Mouse (Mus musculus) liver, embryonic 16.5 days (tissue): ENCODE measurements around the gene Rnf212. TPM values are rescaled to one million over a fixed set of nuclear protein-coding genes. Genes with fewer than 3 reads are reported as not detected.

Source experiments
- ATAC-seq: fragments of 200-750 bp; cut with Nextera tagmentation; 2 replicates; pipeline ENCODE4 v1.8.0; 2017; ENCODE audit warnings: low read depth, mild to moderate bottlenecking, moderate number of reproducible peaks, moderate library complexity
- H3K27ac ChIP-seq: fragments of 300-500 bp; sonication (generic); 2 replicates; pipeline ENCODE4 v1.5.1; 2014; ENCODE audit warnings: mild to moderate bottlenecking, low read length
- H3K27me3 ChIP-seq: fragments of 300-500 bp; sonication (generic); 2 replicates; pipeline ENCODE4 v1.6.1; 2014; ENCODE audit warnings: low read depth, low read length, mixed read lengths; ENCODE audit not compliant: control insufficient read depth, insufficient read depth
- H3K36me3 ChIP-seq: fragments of 300-500 bp; sonication (generic); 2 replicates; pipeline ENCODE4 v1.6.1; 2014; ENCODE audit warnings: mild to moderate bottlenecking; ENCODE audit not compliant: control insufficient read depth, insufficient read depth
- H3K4me1 ChIP-seq: fragments of 300-500 bp; sonication (generic); 2 replicates; pipeline ENCODE4 v1.6.1; 2014; ENCODE audit warnings: low read depth, low read length, mixed read lengths; ENCODE audit not compliant: control insufficient read depth
- H3K4me2 ChIP-seq: fragments of 300-500 bp; sonication (generic); 2 replicates; pipeline ENCODE4 v1.6.1; 2014; ENCODE audit warnings: low read depth, low read length, mixed read lengths
- H3K4me3 ChIP-seq: fragments of 300-500 bp; sonication (generic); 2 replicates; pipeline ENCODE4 v1.5.1; 2014; ENCODE audit warnings: low read depth, mild to moderate bottlenecking, low read length
- H3K9ac ChIP-seq: fragments of 300-500 bp; sonication (generic); 2 replicates; pipeline ENCODE4 v1.6.1; 2014; ENCODE audit warnings: low read depth, low read length
- H3K9me3 ChIP-seq: fragments of 300-500 bp; sonication (generic); replicated peaks from 2 replicates; pipeline ENCODE4 v1.6.1; 2016; ENCODE audit warnings: low read length; ENCODE audit not compliant: control insufficient read depth
- WGBS: fragments of 180-500 bp; shearing (Covaris S2); extraction: QIAGEN DNeasy Blood & Tissue Kit; methylation state at CpG from one replicate; pipeline ENCODE4 v1.1.7; 2014; ENCODE audit not compliant: insufficient replicate concordance; 5-methylcytosine and 5-hydroxymethylcytosine counted together
- polyA plus RNA-seq: library from polyadenylated mRNA; unstranded; fragments of >200 nt; fragmentation: Nextera tagmentation; extraction: Ambion mirVana; gene quantifications from 2 replicates; pipeline ENCODE4 v1.2.1, GENCODE M21; 2015

Rnf212 gene
- polyA plus RNA-seq, 1 experiment from 2014 or later: 2.3 TPM

- H3K4me2 ChIP-seq: peak overlapping the region; percentile 42
- H3K36me3 ChIP-seq: no peaks in the 10 kb centered on the region
- peak; percentile 94 for ATAC-seq
- no peaks in the 10 kb centered on the region for H3K9me3 ChIP-seq
- peaks cover 5% of the 10 kb centered on the region; the same call in 1 of the 2 replicates for H3K4me1 ChIP-seq
- peak overlapping the region; percentile 79 for H3K27ac ChIP-seq
- H3K27me3 ChIP-seq: no peaks in the 10 kb centered on the region; the same call in 1 of the 2 replicates
- peak overlapping the region; percentile 19; the same call in 1 of the 2 replicates for H3K4me3 ChIP-seq
- 43% methylated on average over 5 of the region's 5 CpGs for WGBS
- H3K9ac ChIP-seq: no peak overlapping the region; the same call in 1 of the 2 replicates
Measured at GRCm38 (mm10) chr5:108750328-108751210, 24.2 kb downstream of the Rnf212 start.

GRCm38 (mm10) chr5:108744629-108745028 lies 30.2 kb downstream of the Rnf212 start:
- Histone ChIP-seq H3K9ac (no peak overlapping the region), H3K36me3 (no peaks in the 10 kb centered on the region), H3K4me3 (no peak overlapping the region), H3K9me3 (no peaks in the 10 kb centered on the region), H3K4me2 (no peak overlapping the region), H3K27ac (no peak overlapping the region), H3K4me1 (no peaks in the 10 kb centered on the region), H3K27me3 (no peaks in the 10 kb centered on the region; the same call in 1 of the 2 replicates)
- no peak for ATAC-seq
- 57% methylated on average over 3 of the region's 3 CpGs for WGBS

GRCm38 (mm10) chr5:108743856-108744255 lies 30.9 kb downstream of the Rnf212 start:
- Histone ChIP-seq H3K4me1 (no peaks in the 10 kb centered on the region), H3K27ac (no peak overlapping the region), H3K9me3 (no peaks in the 10 kb centered on the region), H3K27me3 (no peaks in the 10 kb centered on the region; the same call in 1 of the 2 replicates), H3K4me2 (no peak overlapping the region), H3K36me3 (no peaks in the 10 kb centered on the region), H3K9ac (no peak overlapping the region), H3K4me3 (no peak overlapping the region)
- ATAC-seq: no peak
- 56% methylated on average over 2 of the region's 2 CpGs for WGBS

GRCm38 (mm10) chr5:108742596-108742995 lies 32.2 kb downstream of the Rnf212 start:
- Histone ChIP-seq H3K4me2 (no peak overlapping the region), H3K27me3 (no peaks in the 10 kb centered on the region; the same call in 1 of the 2 replicates), H3K36me3 (no peaks in the 10 kb centered on the region), H3K27ac (no peak overlapping the region), H3K4me3 (no peak overlapping the region), H3K9me3 (no peaks in the 10 kb centered on the region), H3K4me1 (no peaks in the 10 kb centered on the region), H3K9ac (no peak overlapping the region)
- 45% methylated on average over 2 of the region's 2 CpGs for WGBS
- ATAC-seq: no peak

GRCm38 (mm10) chr5:108741844-108742243 lies 32.9 kb downstream of the Rnf212 start:
- no peak overlapping the region for H3K9ac ChIP-seq
- 47% methylated on average over 2 of the region's 2 CpGs for WGBS
- no peaks in the 10 kb centered on the region for H3K9me3 ChIP-seq
- no peak for ATAC-seq
- H3K4me3 ChIP-seq: no peak overlapping the region
- H3K27me3 ChIP-seq: no peaks in the 10 kb centered on the region; the same call in 1 of the 2 replicates
- no peak overlapping the region for H3K27ac ChIP-seq
- H3K4me1 ChIP-seq: no peaks in the 10 kb centered on the region
- H3K4me2 ChIP-seq: no peak overlapping the region
- H3K36me3 ChIP-seq: no peaks in the 10 kb centered on the region

GRCm38 (mm10) chr5:108727425-108727824 lies 47.4 kb downstream of the Rnf212 start:
- Histone ChIP-seq H3K4me2 (no peak overlapping the region), H3K27me3 (no peaks in the 10 kb centered on the region), H3K36me3 (no peaks in the 10 kb centered on the region), H3K27ac (no peak overlapping the region), H3K9me3 (no peaks in the 10 kb centered on the region), H3K4me3 (no peak overlapping the region), H3K9ac (no peak overlapping the region), H3K4me1 (no peaks in the 10 kb centered on the region; the same call in 1 of the 2 replicates)
- no peak for ATAC-seq
- WGBS: 83% methylated on average over 1 of the region's 1 CpGs

- Histone ChIP-seq H3K9me3 (no peaks in the 10 kb centered on the region), H3K27me3 (no peaks in the 10 kb centered on the region), H3K27ac (no peak overlapping the region), H3K4me2 (no peak overlapping the region), H3K9ac (no peak overlapping the region), H3K36me3 (no peaks in the 10 kb centered on the region), H3K4me1 (no peaks in the 10 kb centered on the region; the same call in 1 of the 2 replicates), H3K4me3 (no peak overlapping the region)
- whole genome bisulfite sequencing: 22% methylated on average over 5 of the region's 5 CpGs
- ATAC-seq: peak; percentile 66
Measured at GRCm38 (mm10) chr5:108726557-108727248, 48.1 kb downstream of the Rnf212 start.

GRCm38 (mm10) chr5:108724006-108724405 lies 50.8 kb downstream of the Rnf212 start:
- no peak overlapping the region for H3K4me3 ChIP-seq
- ATAC-seq: no peak
- 47% methylated on average over 2 of the region's 2 CpGs for WGBS
- no peaks in the 10 kb centered on the region for H3K27me3 ChIP-seq
- H3K4me2 ChIP-seq: no peak overlapping the region
- no peaks in the 10 kb centered on the region for H3K9me3 ChIP-seq
- H3K4me1 ChIP-seq: no peaks in the 10 kb centered on the region; the same call in 1 of the 2 replicates
- H3K27ac ChIP-seq: no peak overlapping the region
- no peaks in the 10 kb centered on the region for H3K36me3 ChIP-seq
- no peak overlapping the region for H3K9ac ChIP-seq

GRCm38 (mm10) chr5:108719761-108720160 lies 55.0 kb downstream of the Rnf212 start:
- no peak overlapping the region for H3K9ac ChIP-seq
- no peaks in the 10 kb centered on the region for H3K9me3 ChIP-seq
- no peak overlapping the region for H3K4me2 ChIP-seq
- H3K27ac ChIP-seq: no peak overlapping the region
- no peaks in the 10 kb centered on the region for H3K36me3 ChIP-seq
- H3K4me1 ChIP-seq: no peaks in the 10 kb centered on the region
- 39% methylated on average over 7 of the region's 7 CpGs for WGBS
- no peak for ATAC-seq
- no peak overlapping the region for H3K4me3 ChIP-seq
- H3K27me3 ChIP-seq: no peaks in the 10 kb centered on the region
